Mouse (Mus musculus): Measurements from ENCODE around the gene Osbpl7. TPM values are rescaled to one million over a fixed set of nuclear protein-coding genes. Genes with fewer than 3 reads are reported as not detected.
A peak's percentile ranks its signal among the peaks of the same experiment; 100 is the strongest.

Osbpl7 gene
- polyA plus RNA-seq, 1 experiment from 2014 or later, result 8.7 TPM

- H3K4me1 ChIP-seq (replicated peaks), result peaks cover 49% of the 10 kb centered on the region
- WGBS, result 1% methylated on average over 50 of the region's 50 CpGs
These were observed 28.4 kb upstream of the Osbpl7 start for GRCm38 (mm10) chr11:97021873-97022484.

DNA sequence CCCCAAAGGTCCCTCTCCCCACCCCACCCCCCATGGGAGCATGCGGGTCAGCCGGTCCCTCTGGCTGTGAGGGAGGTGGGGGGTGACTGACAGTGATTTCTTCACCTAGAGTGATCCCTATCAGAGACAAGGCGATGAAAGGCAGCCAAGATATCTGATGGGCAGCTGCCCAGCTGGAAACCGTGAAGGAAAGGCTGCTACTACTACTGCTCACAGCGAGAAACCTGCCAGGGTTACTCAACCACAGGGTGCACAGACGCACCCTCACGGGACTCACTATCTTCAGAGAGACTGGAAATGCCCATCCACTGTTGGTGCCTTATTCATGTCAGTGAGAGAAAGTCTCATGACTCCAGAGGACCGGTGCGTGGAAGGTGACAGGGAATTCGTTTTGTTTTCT, 25.5 kb upstream of the Osbpl7 start:
- 45% methylated on average over 10 of the region's 10 CpGs for WGBS
- Histone ChIP-seq H3K27ac (peak overlapping the region; percentile 84; the same call in 1 of the 2 replicates), H3K4me1 (replicated peaks) (peaks cover 39% of the 10 kb centered on the region), H3K36me3 (no peaks in the 10 kb centered on the region), H3K9me3 (no peaks in the 10 kb centered on the region), H3K27me3 (peaks cover 54% of the 10 kb centered on the region), H3K4me2 (peak overlapping the region; percentile 61; the same call in 1 of the 2 replicates), H3K4me3 (replicated peaks) (no peak overlapping the region; the same call in 1 of the 2 replicates), H3K9ac (replicated peaks) (peak overlapping the region; percentile 56; the same call in 1 of the 2 replicates)
- no peak for ATAC-seq (ENCODE audit: insufficient number of reproducible peaks, insufficient read depth, low FRiP score, low TSS enrichment, low read depth)

More at GRCm38 (mm10) chr11:97021873-97022484, 28.4 kb upstream of the Osbpl7 start:
- peak overlapping the region; percentile 50 for H3K9ac ChIP-seq (replicated peaks)
- H3K27me3 ChIP-seq, result peaks cover 83% of the 10 kb centered on the region
- H3K4me2 ChIP-seq, result peak overlapping the region; percentile 79
- H3K27ac ChIP-seq, result no peak overlapping the region
- H3K4me3 ChIP-seq (replicated peaks), result peak overlapping the region; percentile 54
- no peaks in the 10 kb centered on the region for H3K9me3 ChIP-seq
- ATAC-seq (ENCODE audit: insufficient number of reproducible peaks, insufficient read depth, low FRiP score, low TSS enrichment, low read depth), result peak; percentile 27; the same call in 1 of the 2 replicates
- no peaks in the 10 kb centered on the region for H3K36me3 ChIP-seq

GRCm38 (mm10) chr11:97025721-97026344, 24.6 kb upstream of the Osbpl7 start:
- no peaks in the 10 kb centered on the region for H3K9me3 ChIP-seq
- peaks cover 47% of the 10 kb centered on the region for H3K4me1 ChIP-seq (replicated peaks)
- H3K4me3 ChIP-seq (replicated peaks), result peak overlapping the region; percentile 33
- H3K27me3 ChIP-seq, result peaks cover 45% of the 10 kb centered on the region
- ATAC-seq (ENCODE audit: insufficient number of reproducible peaks, insufficient read depth, low FRiP score, low TSS enrichment, low read depth), result no peak
- no peaks in the 10 kb centered on the region for H3K36me3 ChIP-seq
- peak overlapping the region; percentile 56 for H3K9ac ChIP-seq (replicated peaks)
- whole genome bisulfite sequencing, result under 1% methylated on average over 17 of the region's 17 CpGs
- H3K4me2 ChIP-seq, result peak overlapping the region; percentile 61
- H3K27ac ChIP-seq, result peak overlapping the region; percentile 84

DNA sequence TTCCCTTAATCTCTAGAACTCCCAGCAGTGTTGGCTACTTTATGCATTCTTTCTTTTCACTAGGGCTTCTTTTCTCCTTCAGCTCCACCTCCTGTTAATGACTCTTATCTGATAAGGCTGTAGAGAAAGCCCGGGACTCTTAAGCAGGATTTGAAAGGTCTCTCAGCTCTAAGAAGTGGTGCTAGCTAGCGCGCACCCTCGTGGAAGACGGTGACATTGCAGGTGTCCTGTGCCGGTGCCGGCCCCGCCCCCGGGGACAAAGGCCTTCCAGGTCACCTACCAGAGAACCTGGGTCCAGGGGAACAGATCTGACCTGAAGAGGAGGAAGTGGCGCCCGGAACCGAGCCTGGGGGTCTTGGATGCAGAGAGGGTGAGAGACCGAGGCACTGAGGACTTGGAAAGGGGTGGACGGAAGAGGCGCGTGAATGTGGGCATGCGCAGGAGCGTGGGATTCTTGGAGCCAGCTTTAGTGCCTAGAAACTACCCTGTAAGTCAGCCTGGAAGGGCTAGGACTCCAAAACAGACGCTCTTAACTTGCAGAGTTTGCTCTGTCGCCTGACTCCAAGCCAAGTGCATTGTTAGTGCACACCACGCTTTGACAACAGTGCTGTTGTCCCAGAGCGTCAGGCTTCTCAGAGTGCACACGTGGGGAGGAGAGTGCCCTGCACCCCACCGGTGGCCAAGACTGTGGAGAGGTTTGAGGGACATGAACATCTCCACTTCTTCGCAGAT, 20.6 kb upstream of the Osbpl7 start, which contains the start of gene Scrn2:
Gene Scrn2, plus strand, starts transcription at position 253 of the 732 bp plus-strand sequence.
- peak within 1 kb of the TSS; percentile 63 for H3K4me3 ChIP-seq (replicated peaks)
- H3K4me1 ChIP-seq (replicated peaks), result peaks cover 29% of the 10 kb centered on the region
- ATAC-seq (ENCODE audit: insufficient number of reproducible peaks, insufficient read depth, low FRiP score, low TSS enrichment, low read depth), result 0 out of 2 replicates have a peak, but pooled peaks have one; percentile 28
- H3K36me3 ChIP-seq, result peaks cover 23% of the 10 kb centered on the region
- peak within 1 kb of the TSS; percentile 82 for H3K4me2 ChIP-seq
- peak within 1 kb of the TSS; percentile 89 for H3K27ac ChIP-seq
- peaks cover 5% of the 10 kb centered on the region; the same call in 1 of the 2 replicates for H3K27me3 ChIP-seq
- H3K9me3 ChIP-seq, result no peaks in the 10 kb centered on the region
- WGBS, result 2% methylated on average over 25 of the region's 25 CpGs
- peak within 1 kb of the TSS; percentile 79 for H3K9ac ChIP-seq (replicated peaks)

GRCm38 (mm10) chr11:97030426-97030825, 20.0 kb upstream of the Osbpl7 start:
- no peaks in the 10 kb centered on the region for H3K9me3 ChIP-seq
- no peaks in the 10 kb centered on the region for H3K27me3 ChIP-seq
- peak overlapping the region; percentile 63 for H3K4me3 ChIP-seq (replicated peaks)
- H3K9ac ChIP-seq (replicated peaks), result peak overlapping the region; percentile 79
- H3K4me2 ChIP-seq, result peak overlapping the region; percentile 82
- H3K27ac ChIP-seq, result peak overlapping the region; percentile 89
- H3K4me1 ChIP-seq (replicated peaks), result peaks cover 24% of the 10 kb centered on the region
- WGBS, result 22% methylated on average over 15 of the region's 15 CpGs
- H3K36me3 ChIP-seq, result peaks cover 29% of the 10 kb centered on the region
- no peak for ATAC-seq (ENCODE audit: insufficient number of reproducible peaks, insufficient read depth, low FRiP score, low TSS enrichment, low read depth)

DNA sequence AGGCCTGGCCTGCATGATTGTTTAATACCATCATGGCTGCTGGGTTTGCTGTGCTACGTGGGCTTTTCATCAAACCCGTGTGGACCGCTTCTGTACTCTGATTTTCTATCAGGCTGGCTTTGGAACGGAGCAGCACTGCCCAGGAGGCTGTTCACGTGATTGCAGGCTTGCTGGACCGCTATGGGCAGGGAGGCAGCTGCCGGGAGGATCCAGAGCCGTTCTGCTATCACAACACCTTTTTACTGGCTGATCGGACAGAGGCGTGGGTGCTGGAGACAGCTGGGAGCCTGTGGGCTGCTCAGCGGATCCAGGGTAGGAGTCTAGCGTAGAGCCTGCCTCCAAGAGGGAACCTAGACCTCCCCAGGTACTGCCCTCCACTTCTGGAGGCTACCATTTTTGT, 18.5 kb upstream of the Osbpl7 start:
- Histone ChIP-seq H3K9ac (replicated peaks) (no peak overlapping the region), H3K4me3 (replicated peaks) (no peak overlapping the region), H3K36me3 (peaks cover 29% of the 10 kb centered on the region), H3K27ac (no peak overlapping the region), H3K4me2 (no peak overlapping the region), H3K9me3 (no peaks in the 10 kb centered on the region), H3K4me1 (replicated peaks) (peaks cover 15% of the 10 kb centered on the region), H3K27me3 (no peaks in the 10 kb centered on the region)
- 82% methylated on average over 12 of the region's 12 CpGs for WGBS
- no peak for ATAC-seq (ENCODE audit: insufficient number of reproducible peaks, insufficient read depth, low FRiP score, low TSS enrichment, low read depth)

- Histone ChIP-seq H3K4me1 (replicated peaks) (peaks cover 15% of the 10 kb centered on the region), H3K4me2 (no peak overlapping the region), H3K9me3 (no peaks in the 10 kb centered on the region), H3K4me3 (replicated peaks) (no peak overlapping the region), H3K9ac (replicated peaks) (no peak overlapping the region), H3K27me3 (no peaks in the 10 kb centered on the region), H3K27ac (no peak overlapping the region), H3K36me3 (peaks cover 29% of the 10 kb centered on the region)
- ATAC-seq (ENCODE audit: insufficient number of reproducible peaks, insufficient read depth, low FRiP score, low TSS enrichment, low read depth), result no peak
- WGBS, result 96% methylated on average over 4 of the region's 4 CpGs
These were observed 17.9 kb upstream of the Osbpl7 start for GRCm38 (mm10) chr11:97032499-97032898.

- Histone ChIP-seq H3K9me3 (no peaks in the 10 kb centered on the region), H3K4me3 (replicated peaks) (no peak overlapping the region), H3K4me2 (no peak overlapping the region), H3K4me1 (replicated peaks) (peaks cover 15% of the 10 kb centered on the region), H3K27ac (no peak overlapping the region; the same call in 1 of the 2 replicates), H3K27me3 (no peaks in the 10 kb centered on the region), H3K9ac (replicated peaks) (no peak overlapping the region), H3K36me3 (peaks cover 29% of the 10 kb centered on the region)
- WGBS, result 83% methylated on average over 4 of the region's 4 CpGs
- ATAC-seq (ENCODE audit: insufficient number of reproducible peaks, insufficient read depth, low FRiP score, low TSS enrichment, low read depth), result no peak
These were observed 16.6 kb upstream of the Osbpl7 start for GRCm38 (mm10) chr11:97033781-97034180.

DNA sequence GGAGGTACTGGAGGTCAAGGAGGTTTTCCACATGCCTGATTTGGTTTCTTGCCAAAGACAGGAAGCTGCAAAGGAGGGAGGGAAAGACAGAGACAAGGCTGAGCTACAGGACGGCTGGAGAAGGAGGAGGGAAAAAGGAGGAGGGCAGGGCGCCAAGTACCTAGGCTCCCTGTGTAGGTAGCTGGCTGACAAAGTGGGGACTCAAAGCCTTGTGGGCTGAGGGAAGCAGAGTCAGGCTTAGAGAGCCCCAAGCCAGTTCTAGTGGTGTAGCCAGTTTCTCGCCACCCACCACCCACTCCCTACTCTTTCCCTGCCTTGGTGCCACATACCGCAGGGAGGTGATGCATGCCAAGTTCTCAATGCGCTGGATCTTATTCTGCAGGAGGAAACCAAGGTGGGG, 14.3 kb upstream of the Osbpl7 start:
- H3K36me3 ChIP-seq, result peaks cover 29% of the 10 kb centered on the region
- no peaks in the 10 kb centered on the region for H3K27me3 ChIP-seq
- H3K4me3 ChIP-seq (replicated peaks), result no peak overlapping the region
- no peak overlapping the region for H3K27ac ChIP-seq
- no peak overlapping the region for H3K9ac ChIP-seq (replicated peaks)
- H3K9me3 ChIP-seq, result no peaks in the 10 kb centered on the region
- 84% methylated on average over 5 of the region's 5 CpGs for WGBS
- no peak for ATAC-seq (ENCODE audit: insufficient number of reproducible peaks, insufficient read depth, low FRiP score, low TSS enrichment, low read depth)
- peaks cover 4% of the 10 kb centered on the region for H3K4me1 ChIP-seq (replicated peaks)
- no peak overlapping the region for H3K4me2 ChIP-seq

GRCm38 (mm10) chr11:97038881-97039280, 11.5 kb upstream of the Osbpl7 start:
- Histone ChIP-seq H3K4me1 (replicated peaks) (peaks cover 13% of the 10 kb centered on the region), H3K27me3 (no peaks in the 10 kb centered on the region), H3K4me2 (no peak overlapping the region), H3K9ac (replicated peaks) (no peak overlapping the region), H3K36me3 (peaks cover 14% of the 10 kb centered on the region; the same call in 1 of the 2 replicates), H3K9me3 (no peaks in the 10 kb centered on the region), H3K4me3 (replicated peaks) (no peak overlapping the region), H3K27ac (no peak overlapping the region)
- 66% methylated on average over 7 of the region's 7 CpGs for WGBS
- no peak for ATAC-seq (ENCODE audit: insufficient number of reproducible peaks, insufficient read depth, low FRiP score, low TSS enrichment, low read depth)

Data from limb, embryonic 12.5 days (tissue).